Mouse (Mus musculus): ENCODE measurements around the gene Gnpnat1. TPM values are rescaled to one million over a fixed set of nuclear protein-coding genes. Genes with fewer than 3 reads are reported as not detected.

Gene Gnpnat1
- polyA plus RNA-seq, 1 experiment from 2014 or later: 54.4 TPM

DNA sequence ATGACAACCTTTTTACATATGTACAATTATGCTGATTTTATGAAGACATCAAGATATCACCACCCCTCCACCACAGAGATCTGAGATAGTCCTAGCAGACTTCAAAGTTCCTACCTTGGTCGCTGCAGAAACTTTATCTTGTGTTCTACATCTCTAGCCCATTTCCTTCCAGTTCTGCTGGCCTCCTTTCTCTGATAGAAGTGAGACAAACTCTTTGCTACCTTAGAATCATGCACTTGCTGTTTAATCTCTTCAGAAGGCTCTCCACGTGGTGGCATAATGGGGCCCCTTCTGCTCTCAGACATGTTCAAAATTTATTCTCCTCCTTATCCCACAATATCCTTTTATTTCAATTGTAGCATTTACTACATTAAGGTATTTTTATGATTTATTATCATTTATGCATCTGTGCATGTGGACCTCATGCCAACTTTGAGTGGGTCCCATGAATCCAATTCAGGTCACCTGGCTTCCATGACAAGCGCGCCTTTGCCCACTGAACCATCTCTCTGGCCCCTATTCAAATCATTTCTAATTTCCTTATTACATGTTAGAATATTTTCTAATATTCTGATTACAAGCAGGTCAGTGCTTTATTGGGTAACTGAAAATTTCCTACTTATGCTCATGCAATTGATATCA, 76.5 kb downstream of the Gnpnat1 start:
- H3K4me1 ChIP-seq: no peaks in the 10 kb centered on the region
- WGBS: 87% methylated on average over 4 of the region's 4 CpGs
- H3K36me3 ChIP-seq: peaks cover 21% of the 10 kb centered on the region
- DNase-seq (ENCODE audit: low spot score): no peak
- H3K27ac ChIP-seq: no peak overlapping the region
- no peaks in the 10 kb centered on the region for H3K27me3 ChIP-seq (ENCODE audit: insufficient read depth, poor library complexity, severe bottlenecking)
- no peaks in the 10 kb centered on the region for H3K9me3 ChIP-seq
- no peak overlapping the region for H3K4me3 ChIP-seq

Small RNA genes lying within 50 kb of the gene (microRNA-seq; reads per million reads assigned to microRNA genes)
- not detected for gene Gm25353

Other genes with a start within 250 kb of the Gnpnat1 start
- 3.2 and 3.3 TPM in 2 replicates for gene Gpr137c, start 185.2 kb downstream of the Gnpnat1 start, polyA plus RNA-seq (2016; fragmentation: Nextera tagmentation; extraction: Ambion mirVana)
- gene Txndc16, start 184.6 kb downstream of the Gnpnat1 start, polyA plus RNA-seq (2016; fragmentation: Nextera tagmentation; extraction: Ambion mirVana): 9.9 and 10.9 TPM in 2 replicates
- 47.3 and 52.8 TPM in 2 replicates for gene Ero1l, start 86.1 kb downstream of the Gnpnat1 start, polyA plus RNA-seq (2016; fragmentation: Nextera tagmentation; extraction: Ambion mirVana)
- gene Psmc6, start 75.1 kb downstream of the Gnpnat1 start, polyA plus RNA-seq (2016; fragmentation: Nextera tagmentation; extraction: Ambion mirVana): 146 and 161 TPM in 2 replicates
- gene Styx, start 53.8 kb downstream of the Gnpnat1 start, polyA plus RNA-seq (2016; fragmentation: Nextera tagmentation; extraction: Ambion mirVana): 45.3 and 49.6 TPM in 2 replicates
- 175 and 176 TPM in 2 replicates for gene Fermt2, start 125.2 kb upstream of the Gnpnat1 start, polyA plus RNA-seq (2016; fragmentation: Nextera tagmentation; extraction: Ambion mirVana)